Mouse (Mus musculus): ENCODE results near the gene Vwf.

GRCm38 (mm10) chr6:125729986-125730535 is 183.5 kb downstream of the Vwf start:
- no peak for TF ChIP-seq POLR2A (IDR thresholded peaks at IDR 0.05; ENCODE audit: insufficient read depth, low read length)
- no peak for TF ChIP-seq CTCF (IDR thresholded peaks at IDR 0.05; ENCODE audit: low read depth, low read length)

All from ES-Bruce4 (cell line).